Mouse (Mus musculus): ENCODE measurements around the gene 1520401A03Rik. TPM values are rescaled to one million over a fixed set of nuclear protein-coding genes. Genes with fewer than 3 reads are reported as not detected.
A peak's percentile ranks its signal among the peaks of the same experiment; 100 is the strongest.

Gene 1520401A03Rik
- total and polyA plus RNA-seq, 3 experiments, result 0.08 TPM; not detected in 2

DNA sequence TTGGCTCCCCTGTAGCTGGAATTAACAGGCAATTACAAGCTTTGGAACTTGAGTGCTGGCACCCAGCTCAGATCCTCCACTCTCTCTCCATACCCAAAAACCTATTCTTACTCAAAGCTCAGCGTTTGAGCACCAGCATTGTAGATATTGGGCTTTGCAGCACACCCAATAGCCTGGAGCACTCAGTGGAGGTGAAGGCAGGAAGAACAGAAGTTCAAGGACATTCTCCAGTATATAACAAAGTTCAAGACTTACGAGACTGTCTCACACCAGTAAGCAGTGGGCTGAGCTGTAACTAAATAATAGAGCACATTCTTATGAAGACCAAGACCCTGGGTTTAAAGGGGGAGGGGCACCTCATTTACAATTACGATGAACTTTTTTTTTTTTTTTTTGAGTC, 49.8 kb downstream of the 1520401A03Rik start:
- peaks cover 18 to 32% of the 10 kb centered on the region in 2 experiments for H3K36me3 ChIP-seq (replicated peaks in 1 of 2; ENCODE audit: control insufficient read depth in 1 of 2, insufficient read depth in 1 of 2, low read length in 1 of 2)
- in situ Hi-C loops (cut with MboI; ENCODE audit: low pct_ligation_motif_present, low pct_unique_long_range_greater_than_20kb, low sequenced_read_pairs) (loop anchor here (10.0 kb wide), 1 partner anchor 52 kb away; the partner anchor contains the start of genes 1520401A03Rik and Pkmyt1), dilution Hi-C loops (cut with MboI; ENCODE audit: extremely low pct_ligation_motif_present, extremely low pct_unique_long_range_greater_than_20kb, low sequenced_read_pairs) (no loop called here)
- DNase-seq (ENCODE audit: extremely low read depth), result no peak
- peaks cover 12% of the 10 kb centered on the region for H3K27me3 ChIP-seq (replicated peaks)
- H3K9ac ChIP-seq (ENCODE audit: insufficient read depth, low read depth), result peak overlapping the region; percentile 67
- H3K4me1 ChIP-seq (ENCODE audit: control insufficient read depth in 1 of 2, insufficient read depth in 2 of 2), result peaks cover 13 to 51% of the 10 kb centered on the region in 2 experiments
- no peak for TF ChIP-seq CHD2 (IDR thresholded peaks at IDR 0.05; ENCODE audit: low read length)
- no peak for TF ChIP-seq ZKSCAN1 (IDR thresholded peaks at IDR 0.05; ENCODE audit: borderline replicate concordance, low read depth, low read length)
- TF ChIP-seq EP300 (IDR thresholded peaks at IDR 0.05; ENCODE audit: low read length), result no peak
- no peak for TF ChIP-seq MEF2A (IDR thresholded peaks at IDR 0.05; ENCODE audit: borderline replicate concordance, low read depth, low read length)
- TF ChIP-seq JUND (conservative IDR thresholded peaks at IDR 0.05; ENCODE audit: low read depth, low read length), result no peak
- TF ChIP-seq SMC3 (IDR thresholded peaks at IDR 0.05; ENCODE audit: low read depth, low read length), result no peak
- no peak for TF ChIP-seq USF1 (IDR thresholded peaks at IDR 0.05; ENCODE audit: low read depth, low read length)
- TF ChIP-seq TBP (conservative IDR thresholded peaks at IDR 0.05; ENCODE audit: low read depth, low read length), result no peak
- no peak for TF ChIP-seq USF2 (conservative IDR thresholded peaks at IDR 0.05; ENCODE audit: low read depth, low read length)
- TF ChIP-seq GABPA (IDR thresholded peaks at IDR 0.05; ENCODE audit: insufficient replicate concordance, low read depth, low read length), result no peak
- TF ChIP-seq IRF4 (IDR thresholded peaks at IDR 0.05; ENCODE audit: low read depth, low read length), result no peak
- no peak for TF ChIP-seq MAX (IDR thresholded peaks at IDR 0.05; ENCODE audit: low read length)
- TF ChIP-seq JUN (IDR thresholded peaks at IDR 0.05; ENCODE audit: insufficient read depth, low read depth, low read length), result no peak
- no peak for TF ChIP-seq RAD21 (IDR thresholded peaks at IDR 0.05; ENCODE audit: low read depth, low read length)
- TF ChIP-seq SIN3A (IDR thresholded peaks at IDR 0.05; ENCODE audit: low read length), result no peak
- TF ChIP-seq KAT2A (IDR thresholded peaks at IDR 0.05; ENCODE audit: insufficient replicate concordance, low read length), result no peak
- no peak for TF ChIP-seq MYC (IDR thresholded peaks at IDR 0.05; ENCODE audit: low read depth, low read length)
- H3K9me3 ChIP-seq (replicated peaks; ENCODE audit: low read length), result no peaks in the 10 kb centered on the region
- H3K4me2 ChIP-seq (ENCODE audit: insufficient read depth, low read depth, poor library complexity, severe bottlenecking), result peak overlapping the region; percentile 64
- H3K4me3 ChIP-seq (replicated peaks in 1 of 3; ENCODE audit: low read depth in 2 of 3, low read length in 2 of 3, poor library complexity in 1 of 3), result peak overlapping the region; percentile 58 to 62 (median 59)
- H3K79me2 ChIP-seq (replicated peaks; ENCODE audit: control insufficient read depth, extremely low read depth, insufficient read depth, poor library complexity, severe bottlenecking), result no peaks in the 10 kb centered on the region
- no peak overlapping the region for H3K27ac ChIP-seq (ENCODE audit: insufficient read depth, low read depth)

DNA sequence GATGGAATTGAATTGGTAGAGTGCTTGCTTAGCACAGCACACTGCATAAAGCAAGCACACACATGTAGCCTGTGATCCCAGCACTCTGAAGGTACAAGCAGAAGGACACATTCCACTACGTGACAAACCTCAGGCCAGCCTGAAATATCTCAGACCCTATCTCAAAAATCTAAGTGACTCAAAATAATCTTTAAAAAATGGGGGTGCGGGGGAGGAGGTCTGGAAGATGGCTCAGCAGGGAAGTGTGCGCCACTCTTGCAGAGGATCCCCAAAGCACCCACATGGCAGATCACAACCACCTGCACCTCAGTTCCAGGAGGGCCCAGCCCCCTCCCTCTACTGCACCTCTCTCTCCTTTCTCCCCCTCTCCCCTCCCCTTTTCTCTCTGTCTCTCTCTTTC, 51.1 kb downstream of the 1520401A03Rik start:
- DNase-seq (ENCODE audit: extremely low read depth), result no peak
- Histone ChIP-seq H3K79me2 (replicated peaks; ENCODE audit: control insufficient read depth, extremely low read depth, insufficient read depth, poor library complexity, severe bottlenecking) (no peaks in the 10 kb centered on the region), H3K4me1 (ENCODE audit: control insufficient read depth in 1 of 2, insufficient read depth in 2 of 2) (peaks cover 12 to 42% of the 10 kb centered on the region in 2 experiments), H3K27me3 (replicated peaks) (peaks cover 2% of the 10 kb centered on the region), H3K4me2 (ENCODE audit: insufficient read depth, low read depth, poor library complexity, severe bottlenecking) (no peak overlapping the region), H3K9me3 (replicated peaks; ENCODE audit: low read length) (no peaks in the 10 kb centered on the region), H3K36me3 (replicated peaks in 1 of 2; ENCODE audit: control insufficient read depth in 1 of 2, insufficient read depth in 1 of 2, low read length in 1 of 2) (peaks cover 18 to 44% of the 10 kb centered on the region in 2 experiments), H3K9ac (ENCODE audit: insufficient read depth, low read depth) (no peak overlapping the region), H3K27ac (ENCODE audit: insufficient read depth, low read depth) (no peak overlapping the region), H3K4me3 (replicated peaks in 1 of 3; ENCODE audit: low read depth in 2 of 3, low read length in 2 of 3, poor library complexity in 1 of 3) (no peak overlapping the region)
- TF ChIP-seq UBTF (IDR thresholded peaks at IDR 0.05; ENCODE audit: low read depth, low read length) (no peak), TBP (conservative IDR thresholded peaks at IDR 0.05; ENCODE audit: low read depth, low read length) (no peak), CHD1 (IDR thresholded peaks at IDR 0.05; ENCODE audit: low read depth, low read length) (no peak), ZKSCAN1 (IDR thresholded peaks at IDR 0.05; ENCODE audit: borderline replicate concordance, low read depth, low read length) (no peak), EP300 (IDR thresholded peaks at IDR 0.05; ENCODE audit: low read length) (no peak), PAX5 (IDR thresholded peaks at IDR 0.05; ENCODE audit: low read length) (no peak), SMC3 (IDR thresholded peaks at IDR 0.05; ENCODE audit: low read depth, low read length) (no peak), IRF4 (IDR thresholded peaks at IDR 0.05; ENCODE audit: low read depth, low read length) (no peak), KAT2A (IDR thresholded peaks at IDR 0.05; ENCODE audit: insufficient replicate concordance, low read length) (no peak), MAZ (IDR thresholded peaks at IDR 0.05; ENCODE audit: low read depth, low read length) (no peak), CHD2 (IDR thresholded peaks at IDR 0.05; ENCODE audit: low read length) (no peak), E2F4 (IDR thresholded peaks at IDR 0.05; ENCODE audit: insufficient replicate concordance, low read depth, low read length) (no peak), USF1 (IDR thresholded peaks at IDR 0.05; ENCODE audit: low read depth, low read length) (no peak), CTCF (conservative IDR thresholded peaks at IDR 0.05 in 1 of 2, IDR thresholded peaks at IDR 0.05 in 1 of 2; ENCODE audit: low read depth in 2 of 2, low read length in 2 of 2) (no peak), ZMIZ1 (IDR thresholded peaks at IDR 0.05; ENCODE audit: low read depth, low read length) (no peak), POLR2AphosphoS2 (IDR thresholded peaks at IDR 0.05; ENCODE audit: low read depth, low read length) (no peak), MXI1 (IDR thresholded peaks at IDR 0.05; ENCODE audit: low read depth, low read length) (no peak), RAD21 (IDR thresholded peaks at IDR 0.05; ENCODE audit: low read depth, low read length) (no peak), NRF1 (IDR thresholded peaks at IDR 0.05; ENCODE audit: low read depth, low read length) (no peak)
- dilution Hi-C loops (cut with MboI; ENCODE audit: extremely low pct_ligation_motif_present, extremely low pct_unique_long_range_greater_than_20kb, low sequenced_read_pairs) (no loop called here), in situ Hi-C loops (cut with MboI; ENCODE audit: low pct_ligation_motif_present, low pct_unique_long_range_greater_than_20kb, low sequenced_read_pairs) (loop anchor here (10.0 kb wide), 1 partner anchor 53 kb away; the partner anchor contains the start of genes 1520401A03Rik and Pkmyt1)

All from CH12.LX (cell line).